Mouse (Mus musculus) layer of hippocampus, adult 2 months (tissue): ENCODE measurements at regions not wholly inside any gene's neighbourhood (a gene's known extent, or its start where the extent isn't known, plus 50 kb on each side); places are given as distances from the start of the nearest gene placed in this dataset.

Experiments
- DNase-seq, 2 experiments: peaks; one replicate each; pipeline ENCODE4 v3.0.0; 2022; ENCODE audit warnings: low spot score in 2 of 2
- H3K27ac ChIP-seq: fragments of 200-600 bp; 2 replicates; pipeline ENCODE4 v1.8.1; 2022
- H3K4me3 ChIP-seq: fragments of 200-600 bp; 2 replicates; pipeline ENCODE4 v1.8.1; 2022; ENCODE audit warnings: mild to moderate bottlenecking
- CTCF ChIP-seq: fragments of 200-600 bp; conservative IDR thresholded peaks from 2 replicates; pipeline ENCODE4 v1.8.1; 2022; ENCODE audit warnings: antibody characterized with exemption, mild to moderate bottlenecking, moderate library complexity

DNA sequence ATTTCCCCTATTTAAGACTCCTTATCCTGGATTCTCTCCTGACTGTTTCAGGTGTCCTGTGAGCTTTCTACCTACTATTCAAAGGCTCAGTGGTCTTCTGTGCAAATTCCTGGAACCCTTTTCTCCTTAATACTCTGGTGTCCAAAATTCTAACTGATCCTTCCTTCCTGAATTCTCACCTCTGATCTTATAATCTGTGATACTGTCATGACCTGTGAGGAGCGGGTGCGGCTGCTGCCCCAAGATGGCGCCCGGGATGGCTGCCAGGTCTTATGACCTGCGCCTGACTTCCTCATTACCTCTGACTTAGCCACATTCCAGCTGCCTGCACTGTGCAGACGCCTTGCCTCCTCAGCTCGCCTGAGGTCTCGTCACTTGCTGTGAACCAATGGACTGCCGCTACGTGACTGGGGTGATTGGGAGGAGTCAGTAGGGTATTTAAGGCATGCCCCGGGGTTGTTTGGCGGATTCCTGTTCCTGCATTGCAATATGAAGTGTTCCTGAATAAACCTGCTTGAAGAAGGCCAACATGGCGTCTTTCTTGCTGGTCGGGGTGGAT, 131.2 kb downstream of the Ptbp2 start:
- no peak overlapping the region for H3K4me3 ChIP-seq
- TF ChIP-seq CTCF = no peak
- DNase-seq = no peak
- no peak overlapping the region for H3K27ac ChIP-seq

DNA sequence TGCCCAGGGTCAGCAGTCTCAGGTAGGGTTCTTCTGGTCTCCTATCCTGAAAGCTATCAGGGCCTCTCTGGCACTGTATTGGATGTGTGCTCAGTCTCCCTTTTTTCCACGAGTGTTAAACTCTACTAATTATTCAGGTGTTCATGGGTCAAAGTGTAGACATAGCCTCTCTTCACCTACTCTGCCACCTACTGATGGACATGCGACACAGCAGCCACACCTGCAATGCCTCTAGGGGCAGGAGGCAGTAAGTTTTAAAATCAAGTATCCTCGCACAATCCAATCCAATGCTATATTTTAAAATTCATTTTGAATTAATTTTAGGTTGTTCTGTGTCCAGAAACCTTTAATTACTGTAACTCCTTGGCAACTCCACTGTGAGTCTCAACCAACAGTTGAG, 145.6 kb downstream of the Ptbp2 start:
- H3K27ac ChIP-seq = no peak overlapping the region
- DNase-seq = no peak
- no peak overlapping the region for H3K4me3 ChIP-seq
- peak; percentile 54 for TF ChIP-seq CTCF

DNA sequence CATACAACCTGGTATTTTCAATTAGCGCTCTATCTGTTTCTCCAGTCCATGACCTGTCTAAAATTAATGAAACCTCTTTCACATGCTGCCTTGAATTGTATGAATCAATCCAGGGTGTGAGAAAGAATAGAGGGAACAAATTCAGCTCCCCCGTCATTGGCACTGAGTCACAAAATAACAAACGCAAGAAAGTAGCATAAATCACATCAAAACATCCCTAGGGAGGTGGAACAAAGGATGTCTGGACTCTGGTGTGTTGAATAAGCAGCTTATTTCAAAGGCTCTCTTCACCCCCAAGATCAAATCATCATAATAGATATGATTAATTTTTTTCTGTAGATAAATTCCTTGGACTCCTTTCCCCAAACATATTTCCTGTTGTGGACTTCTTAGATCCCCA, 148.6 kb downstream of the Ptbp2 start:
- Histone ChIP-seq H3K27ac (no peak overlapping the region), H3K4me3 (no peak overlapping the region)
- TF ChIP-seq CTCF = no peak
- DNase-seq = no peak

DNA sequence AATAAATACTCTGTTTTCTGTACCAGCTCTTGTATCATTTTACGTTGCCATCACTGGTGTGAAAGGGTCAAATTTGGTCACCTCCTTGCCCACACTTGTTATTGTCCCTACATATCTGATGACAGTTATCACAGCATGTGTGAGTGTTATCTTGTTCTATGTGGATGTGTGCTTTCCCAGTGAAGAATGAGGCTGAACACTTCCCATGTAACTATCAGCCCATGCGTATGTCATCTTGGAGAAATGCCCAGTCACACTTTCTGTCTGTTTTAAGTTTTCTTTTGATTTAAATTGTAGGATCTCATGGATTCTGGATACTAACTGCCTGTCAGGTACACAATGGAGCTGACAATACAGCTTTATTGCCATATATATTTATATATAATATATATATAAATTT, 150.8 kb downstream of the Ptbp2 start:
- no peak for DNase-seq
- Histone ChIP-seq H3K27ac (no peak overlapping the region), H3K4me3 (no peak overlapping the region)
- no peak for TF ChIP-seq CTCF

DNA sequence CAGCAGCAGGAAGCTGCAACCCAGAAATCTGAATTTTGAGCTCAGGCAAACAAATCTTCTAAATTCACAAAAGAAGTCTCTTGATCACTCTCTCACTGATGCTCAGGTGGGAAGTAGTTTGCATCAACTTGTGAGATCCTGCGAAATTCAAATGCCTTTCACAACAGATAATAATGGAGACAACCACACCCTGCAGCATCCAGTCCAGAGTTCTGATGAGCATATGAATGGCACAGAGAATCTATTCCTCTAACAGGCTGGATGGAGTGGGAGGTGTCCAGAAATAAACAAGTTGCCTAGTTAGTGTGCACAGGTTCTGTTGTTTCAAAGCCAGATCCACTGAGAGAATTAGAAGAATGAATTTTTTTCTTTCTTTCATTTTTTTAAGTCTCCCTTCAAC, 178.2 kb downstream of the Ptbp2 start:
- no peak overlapping the region for H3K4me3 ChIP-seq
- H3K27ac ChIP-seq = no peak overlapping the region
- DNase-seq = no peak
- TF ChIP-seq CTCF = no peak

DNA sequence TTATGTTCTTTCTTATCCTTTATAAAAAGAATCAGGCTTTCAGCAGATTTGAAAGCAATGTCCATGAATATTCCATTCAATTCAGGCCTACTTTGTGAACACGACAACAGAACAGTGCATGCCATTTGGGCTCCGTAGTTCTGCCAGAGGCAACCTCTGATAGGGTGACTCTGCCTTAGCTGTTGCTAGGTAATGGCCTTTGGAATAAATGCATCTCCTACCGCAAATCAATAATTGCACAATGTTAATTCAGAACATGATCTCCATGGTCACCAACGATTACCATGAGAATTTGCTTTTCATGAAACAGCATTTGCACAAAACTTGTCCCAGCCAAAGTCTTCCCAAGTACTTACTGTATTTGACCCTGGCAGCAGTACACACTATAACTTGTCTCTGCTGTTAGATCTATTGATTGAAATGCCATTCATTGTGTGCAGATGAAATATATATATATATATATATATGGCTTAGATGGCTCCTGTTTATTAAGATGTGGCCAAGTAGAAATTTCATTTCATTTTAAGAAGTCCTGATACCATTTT, 195.3 kb downstream of the Ptbp2 start:
- H3K4me3 ChIP-seq = no peak overlapping the region
- DNase-seq = no peak
- H3K27ac ChIP-seq = no peak overlapping the region
- TF ChIP-seq CTCF = no peak

DNA sequence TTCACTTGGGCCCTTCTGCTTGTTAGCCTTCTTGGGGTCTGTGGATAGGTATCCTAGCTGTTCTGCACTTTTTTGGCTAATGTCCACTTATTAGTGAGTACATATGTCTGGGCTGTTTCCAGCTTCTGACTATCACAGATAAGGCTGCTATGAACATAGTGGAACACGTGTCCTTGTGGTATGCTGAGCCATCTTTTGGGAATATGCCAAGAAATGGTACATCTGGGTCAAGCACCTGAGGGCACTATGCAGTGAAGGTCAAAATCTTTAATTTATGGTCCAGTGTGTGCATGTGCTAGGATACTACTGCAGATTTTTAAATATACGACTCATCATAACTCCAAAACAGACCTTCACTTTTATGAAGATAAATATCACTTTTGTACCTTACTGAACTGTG, 196.3 kb downstream of the Ptbp2 start:
- H3K27ac ChIP-seq = no peak overlapping the region
- no peak for TF ChIP-seq CTCF
- DNase-seq = no peak

DNA sequence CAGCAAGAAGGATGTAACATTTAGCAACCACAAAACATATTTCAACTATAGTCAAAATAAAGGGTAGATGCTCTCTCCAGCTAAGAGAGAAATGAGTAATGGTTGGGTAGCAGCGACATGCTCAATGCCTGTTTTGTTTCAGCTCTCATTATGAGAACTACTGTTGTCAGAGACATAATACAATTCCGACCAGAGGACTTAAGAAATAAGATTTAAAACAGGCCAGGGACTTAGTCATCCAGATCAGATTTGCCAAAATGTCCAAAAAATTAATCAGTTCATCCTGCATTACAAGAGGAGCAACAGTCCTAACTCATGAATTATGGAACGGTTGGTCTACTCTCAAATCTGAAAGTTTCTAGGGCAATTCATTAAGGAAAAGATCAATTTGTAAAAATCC, 208.8 kb downstream of the Ptbp2 start:
- no peak for TF ChIP-seq CTCF

More for the DNA sequence above, 196.3 kb downstream of the Ptbp2 start:
- no peak overlapping the region for H3K4me3 ChIP-seq

DNA sequence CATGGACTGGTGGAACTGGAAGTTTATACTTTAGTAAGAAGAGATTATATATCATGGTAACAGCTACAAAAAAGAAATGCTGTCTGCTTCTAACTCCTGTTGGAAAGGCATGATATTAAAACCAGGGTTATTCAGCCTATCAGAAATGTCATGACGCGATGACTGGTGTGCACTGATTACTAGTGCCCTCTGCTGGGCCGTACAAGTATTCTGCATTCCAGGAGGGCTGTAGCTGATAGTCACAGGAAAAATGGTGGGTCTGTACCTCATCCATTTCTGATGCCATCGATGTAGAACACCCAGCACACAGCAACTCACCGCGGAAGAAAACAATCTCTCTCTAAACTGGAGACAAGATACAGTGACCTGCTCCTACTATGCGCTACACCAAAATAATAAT, 246.4 kb downstream of the Ptbp2 start:
- Histone ChIP-seq H3K4me3 (no peak overlapping the region), H3K27ac (no peak overlapping the region)
- no peak for DNase-seq
- peak; percentile 63 for TF ChIP-seq CTCF

More for the DNA sequence above, 208.8 kb downstream of the Ptbp2 start:
- no peak for DNase-seq
- H3K4me3 ChIP-seq = no peak overlapping the region
- no peak overlapping the region for H3K27ac ChIP-seq

DNA sequence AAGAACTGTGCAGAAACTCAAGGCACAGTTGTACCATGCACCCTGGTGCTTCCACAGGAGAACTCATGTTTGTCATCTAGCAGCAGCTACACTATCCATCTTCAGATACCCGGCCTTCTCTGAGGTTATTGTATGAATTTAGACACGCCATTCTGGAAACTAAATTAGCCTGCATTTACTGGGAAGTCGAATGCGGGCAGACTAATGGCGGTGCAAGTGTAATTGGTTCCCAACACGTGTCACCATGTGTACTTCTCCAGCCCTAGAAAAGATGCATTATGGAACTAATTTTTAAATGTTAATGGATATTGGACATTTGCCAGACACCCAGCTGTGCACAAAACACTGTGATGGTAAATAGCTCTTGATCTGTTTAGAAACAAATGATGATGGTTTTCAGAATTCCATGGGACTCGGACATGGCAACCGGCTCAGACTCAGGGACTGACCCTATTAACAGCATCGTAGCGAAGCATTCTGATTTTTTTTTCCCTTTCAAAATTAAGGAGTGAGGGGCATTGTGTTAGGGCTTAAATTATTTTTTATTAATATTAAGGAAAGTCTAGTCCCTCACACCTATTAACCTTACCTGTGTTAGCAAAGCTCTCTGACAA, 259.6 kb downstream of the Ptbp2 start:
- TF ChIP-seq CTCF = no peak
- DNase-seq = no peak
- Histone ChIP-seq H3K4me3 (no peak overlapping the region), H3K27ac (no peak overlapping the region)

DNA sequence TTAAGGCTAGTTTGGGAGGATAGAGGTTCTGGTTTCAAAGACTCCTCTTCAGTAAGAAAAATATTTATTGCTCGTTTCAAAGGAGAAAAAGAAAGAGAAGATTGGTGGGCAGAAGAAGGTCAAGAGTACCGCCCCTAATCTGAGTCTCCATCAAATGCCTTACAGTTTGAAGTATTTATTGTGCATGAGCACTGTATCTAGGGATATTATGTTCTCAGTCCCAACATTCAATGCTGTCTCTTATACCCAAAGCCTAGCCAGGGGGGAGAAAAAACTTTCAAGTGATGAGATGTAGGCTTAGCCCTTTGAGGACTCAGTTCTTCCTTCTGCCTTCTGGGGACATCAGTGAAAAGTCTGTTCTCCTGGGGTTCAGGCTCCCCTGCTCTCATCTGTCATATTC, 271.7 kb downstream of the Ptbp2 start:
- H3K4me3 ChIP-seq = no peak overlapping the region
- no peak for DNase-seq
- TF ChIP-seq CTCF = no peak

DNA sequence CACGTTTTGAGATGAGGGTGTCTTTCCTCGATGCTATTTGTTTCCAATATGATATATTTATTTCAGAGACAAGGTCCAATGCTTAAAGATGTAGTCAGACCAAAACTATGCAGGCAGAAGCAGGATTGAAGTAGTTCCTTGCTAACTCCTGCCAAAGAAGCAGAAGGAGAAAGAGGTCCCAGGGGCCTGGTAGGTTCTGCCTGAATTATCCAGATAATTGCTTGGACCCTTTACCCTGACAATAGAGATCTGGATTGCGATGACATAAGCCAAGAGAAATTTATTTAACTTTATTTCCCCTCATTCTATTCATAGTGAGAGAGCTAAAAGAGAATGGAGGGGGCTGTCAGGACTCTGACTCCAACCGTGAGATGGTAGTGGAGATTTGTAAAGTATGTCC, 275.1 kb downstream of the Ptbp2 start:
- Histone ChIP-seq H3K27ac (no peak overlapping the region), H3K4me3 (no peak overlapping the region)
- no peak for DNase-seq
- TF ChIP-seq CTCF = no peak

More for the DNA sequence above, 271.7 kb downstream of the Ptbp2 start:
- H3K27ac ChIP-seq = no peak overlapping the region

DNA sequence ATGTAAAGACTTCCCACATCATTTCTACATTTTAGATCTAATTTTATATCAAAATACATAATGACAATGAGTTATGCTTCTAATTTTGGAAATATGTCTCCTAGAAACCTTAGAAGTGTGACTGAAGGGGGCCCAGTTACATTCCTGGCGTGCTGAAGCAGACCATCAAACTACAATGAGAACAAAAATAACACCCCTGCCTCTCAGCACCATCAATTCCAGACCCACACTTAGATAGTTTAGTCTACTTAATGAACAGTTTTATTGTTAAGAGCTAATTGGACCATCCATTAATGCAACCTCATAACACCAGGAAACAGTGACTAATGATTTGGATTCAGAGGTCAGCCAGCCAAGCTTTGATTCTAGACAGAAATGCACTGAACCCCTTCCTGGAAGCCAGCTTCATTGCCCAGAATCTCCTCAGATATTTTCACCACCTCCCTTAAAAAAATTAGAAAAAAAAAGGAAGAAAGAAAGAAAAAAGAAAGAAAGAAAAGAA, 280.7 kb downstream of the Ptbp2 start:
- no peak overlapping the region for H3K4me3 ChIP-seq
- no peak for TF ChIP-seq CTCF
- DNase-seq = no peak
- H3K27ac ChIP-seq = no peak overlapping the region

DNA sequence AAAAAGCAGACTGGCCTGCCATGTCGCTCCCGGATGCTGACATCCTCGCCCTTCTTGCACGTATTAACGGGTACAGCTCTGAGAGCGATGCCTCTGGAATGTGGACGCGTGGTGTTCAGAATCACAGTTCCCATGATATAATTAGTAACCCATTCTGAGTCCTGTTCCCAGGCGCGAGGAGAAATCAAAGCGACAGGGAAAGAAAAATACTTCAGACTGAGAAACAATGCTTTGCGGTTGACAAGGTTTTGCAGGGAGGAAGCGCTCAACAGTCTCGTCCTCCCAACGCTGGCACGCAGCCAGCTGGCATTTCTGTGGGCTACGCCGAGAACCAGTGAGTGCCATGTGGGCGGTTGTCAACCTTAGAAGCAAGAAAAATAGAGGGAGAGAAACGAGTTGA, 285.6 kb downstream of the Ptbp2 start:
- DNase-seq = peak; percentile 72 to 75
- peak overlapping the region; percentile 81 for H3K27ac ChIP-seq
- no peak for TF ChIP-seq CTCF

More for the DNA sequence above, 285.6 kb downstream of the Ptbp2 start:
- peak overlapping the region; percentile 45 for H3K4me3 ChIP-seq
